Mouse (Mus musculus): ENCODE measurements at regions not wholly inside any gene's neighbourhood (a gene's known extent, or its start where the extent isn't known, plus 50 kb on each side); places are given as distances from the start of the nearest gene placed in this dataset.

- no peak for TF ChIP-seq CTCF (IDR thresholded peaks at IDR 0.05; ENCODE audit: insufficient read depth, low read length)
- TF ChIP-seq POLR2A (IDR thresholded peaks at IDR 0.05; ENCODE audit: borderline replicate concordance, extremely low read depth, low read depth, low read length) = no peak
- peak; percentile 25 for DNase-seq
- 51% methylated on average over 21 of the region's 21 CpGs for WGBS
- Histone ChIP-seq H3K4me3 (replicated peaks; ENCODE audit: extremely low read depth, low read depth, low read length) (no peak overlapping the region), H3K4me1 (ENCODE audit: control insufficient read depth, insufficient read depth, low read length) (no peaks in the 10 kb centered on the region; the same call in 1 of the 2 replicates)
These were observed 67.9 kb downstream of the Klf5 start for GRCm38 (mm10) chr14:99366281-99366987.

GRCm38 (mm10) chr14:99366996-99367555 is 68.6 kb downstream of the Klf5 start:
- 52% methylated on average over 11 of the region's 11 CpGs for WGBS
- Histone ChIP-seq H3K4me3 (replicated peaks; ENCODE audit: extremely low read depth, low read depth, low read length) (no peak overlapping the region), H3K4me1 (ENCODE audit: control insufficient read depth, insufficient read depth, low read length) (no peaks in the 10 kb centered on the region; the same call in 1 of the 2 replicates)
- no peak for TF ChIP-seq POLR2A (IDR thresholded peaks at IDR 0.05; ENCODE audit: borderline replicate concordance, extremely low read depth, low read depth, low read length)
- TF ChIP-seq CTCF (IDR thresholded peaks at IDR 0.05; ENCODE audit: insufficient read depth, low read length) = no peak
- no peak for DNase-seq

GRCm38 (mm10) chr14:99369366-99369765 is 70.9 kb downstream of the Klf5 start:
- TF ChIP-seq CTCF (IDR thresholded peaks at IDR 0.05; ENCODE audit: insufficient read depth, low read length) (no peak), POLR2A (IDR thresholded peaks at IDR 0.05; ENCODE audit: borderline replicate concordance, extremely low read depth, low read depth, low read length) (no peak)
- no peak overlapping the region for H3K4me3 ChIP-seq (replicated peaks; ENCODE audit: extremely low read depth, low read depth, low read length)
- 75% methylated on average over 5 of the region's 5 CpGs for WGBS
- H3K4me1 ChIP-seq (ENCODE audit: control insufficient read depth, insufficient read depth, low read length) = no peaks in the 10 kb centered on the region
- DNase-seq = no peak

GRCm38 (mm10) chr14:99373682-99374081 is 75.2 kb downstream of the Klf5 start:
- H3K4me3 ChIP-seq (replicated peaks; ENCODE audit: extremely low read depth, low read depth, low read length) = no peak overlapping the region
- DNase-seq = no peak
- no peaks in the 10 kb centered on the region for H3K4me1 ChIP-seq (ENCODE audit: control insufficient read depth, insufficient read depth, low read length)
- WGBS = 58% methylated on average over 4 of the region's 4 CpGs
- TF ChIP-seq POLR2A (IDR thresholded peaks at IDR 0.05; ENCODE audit: borderline replicate concordance, extremely low read depth, low read depth, low read length) (no peak), CTCF (IDR thresholded peaks at IDR 0.05; ENCODE audit: insufficient read depth, low read length) (no peak)

GRCm38 (mm10) chr14:99375040-99375610 is 76.6 kb downstream of the Klf5 start:
- 44% methylated on average over 5 of the region's 5 CpGs for WGBS
- TF ChIP-seq CTCF (IDR thresholded peaks at IDR 0.05; ENCODE audit: insufficient read depth, low read length) (no peak), POLR2A (IDR thresholded peaks at IDR 0.05; ENCODE audit: borderline replicate concordance, extremely low read depth, low read depth, low read length) (no peak)

GRCm38 (mm10) chr14:99376652-99377502 is 78.4 kb downstream of the Klf5 start:
- 68% methylated on average over 11 of the region's 11 CpGs for WGBS
- Histone ChIP-seq H3K4me3 (replicated peaks; ENCODE audit: extremely low read depth, low read depth, low read length) (no peak overlapping the region), H3K4me1 (ENCODE audit: control insufficient read depth, insufficient read depth, low read length) (no peaks in the 10 kb centered on the region)
- DNase-seq = no peak
- TF ChIP-seq CTCF (IDR thresholded peaks at IDR 0.05; ENCODE audit: insufficient read depth, low read length) (no peak), POLR2A (IDR thresholded peaks at IDR 0.05; ENCODE audit: borderline replicate concordance, extremely low read depth, low read depth, low read length) (no peak)

More at GRCm38 (mm10) chr14:99375040-99375610, 76.6 kb downstream of the Klf5 start:
- no peak for DNase-seq
- no peaks in the 10 kb centered on the region for H3K4me1 ChIP-seq (ENCODE audit: control insufficient read depth, insufficient read depth, low read length)
- H3K4me3 ChIP-seq (replicated peaks; ENCODE audit: extremely low read depth, low read depth, low read length) = no peak overlapping the region

GRCm38 (mm10) chr14:99381262-99382017 is 82.9 kb downstream of the Klf5 start:
- no peak for DNase-seq
- no peak for TF ChIP-seq POLR2A (IDR thresholded peaks at IDR 0.05; ENCODE audit: borderline replicate concordance, extremely low read depth, low read depth, low read length)
- no peak for TF ChIP-seq CTCF (IDR thresholded peaks at IDR 0.05; ENCODE audit: insufficient read depth, low read length)
- WGBS = 64% methylated on average over 10 of the region's 10 CpGs
- no peak overlapping the region for H3K4me3 ChIP-seq (replicated peaks; ENCODE audit: extremely low read depth, low read depth, low read length)
- no peaks in the 10 kb centered on the region for H3K4me1 ChIP-seq (ENCODE audit: control insufficient read depth, insufficient read depth, low read length)

GRCm38 (mm10) chr14:99382051-99382450 is 83.6 kb downstream of the Klf5 start:
- Histone ChIP-seq H3K4me3 (replicated peaks; ENCODE audit: extremely low read depth, low read depth, low read length) (no peak overlapping the region), H3K4me1 (ENCODE audit: control insufficient read depth, insufficient read depth, low read length) (no peaks in the 10 kb centered on the region)
- DNase-seq = no peak
- WGBS = 71% methylated on average over 5 of the region's 5 CpGs
- TF ChIP-seq CTCF (IDR thresholded peaks at IDR 0.05; ENCODE audit: insufficient read depth, low read length) (no peak), POLR2A (IDR thresholded peaks at IDR 0.05; ENCODE audit: borderline replicate concordance, extremely low read depth, low read depth, low read length) (no peak)

Measured in lung, adult 2 months (tissue).